11 mouse cellular contexts compared by ENCODE assay signal in genomic region chr1:73089636-73090035, GRCm38 (mm10).
DNase-seq lines count a peak whose midpoint lies in the region; ATAC-seq and TF ChIP-seq lines count a peak whose summit lies in the region.
"Had no signal": no experiment of that assay in that cellular context is flagged by ENCODE, and none has a peak within 500 bp of the region (broad histone marks: within the 10 kb centered on the region; RNA-seq: fewer than 3 reads in every experiment).

No protein-coding gene starts in this region.

- H3K36me3 ChIP-seq in hindbrain, embryonic 10.5 days, result no peaks in the 10 kb centered on the region
- no peaks in the 10 kb centered on the region for H3K36me3 ChIP-seq in hindbrain, embryonic 13.5 days
- H3K36me3 ChIP-seq in embryonic facial prominence, embryonic 13.5 days, result no peaks in the 10 kb centered on the region
- no peaks in the 10 kb centered on the region for H3K36me3 ChIP-seq in intestine, postnatal 0 days (ENCODE audit: control insufficient read depth, insufficient read depth)

- no peak for TF ChIP-seq CTCF in intestine, postnatal 0 days (IDR thresholded peaks at IDR 0.05; ENCODE audit: low read depth)

- no peak overlapping the region for H3K4me3 ChIP-seq in hindbrain, embryonic 10.5 days
- H3K4me3 ChIP-seq in hindbrain, embryonic 13.5 days, result no peak overlapping the region
- no peak overlapping the region for H3K4me3 ChIP-seq in embryonic facial prominence, embryonic 13.5 days
- H3K4me3 ChIP-seq in intestine, postnatal 0 days (ENCODE audit: low read depth, low read length), result no peak overlapping the region

- H3K9me3 ChIP-seq in hindbrain, embryonic 10.5 days, result no peaks in the 10 kb centered on the region
- no peaks in the 10 kb centered on the region for H3K9me3 ChIP-seq in hindbrain, embryonic 13.5 days
- H3K9me3 ChIP-seq in embryonic facial prominence, embryonic 13.5 days, result no peaks in the 10 kb centered on the region
- no peaks in the 10 kb centered on the region for H3K9me3 ChIP-seq in intestine, postnatal 0 days (ENCODE audit: control insufficient read depth)

- H3K4me1 ChIP-seq in hindbrain, embryonic 10.5 days (replicated peaks), result peaks cover 34% of the 10 kb centered on the region
- peaks cover 7% of the 10 kb centered on the region for H3K4me1 ChIP-seq in hindbrain, embryonic 13.5 days (replicated peaks)
- H3K4me1 ChIP-seq in embryonic facial prominence, embryonic 13.5 days, result peaks cover 21% of the 10 kb centered on the region
- H3K4me1 ChIP-seq in intestine, postnatal 0 days (replicated peaks; ENCODE audit: control insufficient read depth, insufficient read depth, low read length), result no peaks in the 10 kb centered on the region

- no peak overlapping the region for H3K4me2 ChIP-seq in hindbrain, embryonic 13.5 days
- H3K4me2 ChIP-seq in embryonic facial prominence, embryonic 13.5 days, result no peak overlapping the region
- H3K4me2 ChIP-seq in intestine, postnatal 0 days (replicated peaks; ENCODE audit: low read depth), result no peak overlapping the region

- WGBS in hindbrain, embryonic 10.5 days, result 21% methylated on average over 3 of the region's 3 CpGs
- 10% methylated on average over 3 of the region's 3 CpGs for WGBS in hindbrain, embryonic 13.5 days
- 12% methylated on average over 3 of the region's 3 CpGs for WGBS in embryonic facial prominence, embryonic 13.5 days
- 26% methylated on average over 3 of the region's 3 CpGs for WGBS in intestine, postnatal 0 days

- DNase-seq in hindbrain, embryonic 10.5 days (ENCODE audit: low spot score), result peak; percentile 23
- DNase-seq in embryo, embryonic 10.5 days (ENCODE audit: low spot score), result peak; percentile 55
- peak; percentile 43 for DNase-seq in mesoderm, embryonic 11.5 days (ENCODE audit: low read depth, low spot score)
- no peak for DNase-seq in lung, postnatal 10 days
- DNase-seq in right cerebral cortex, postnatal 25 days, result no peak
- DNase-seq: adrenal gland, postnatal 25 days; cerebellum, adult 8-10 months; kidney, adult 8-10 months had no signal

- no peak overlapping the region for H3K9ac ChIP-seq in hindbrain, embryonic 13.5 days
- H3K9ac ChIP-seq in embryonic facial prominence, embryonic 13.5 days, result no peak overlapping the region
- no peak overlapping the region for H3K9ac ChIP-seq in intestine, postnatal 0 days (ENCODE audit: low read depth, low read length)

- no peak for ATAC-seq in hindbrain, embryonic 13.5 days (ENCODE audit: low FRiP score)
- peak; percentile 59; the same call in 1 of the 2 replicates for ATAC-seq in embryonic facial prominence, embryonic 13.5 days (ENCODE audit: insufficient number of reproducible peaks, insufficient read depth, low FRiP score, low TSS enrichment, low read depth)
- ATAC-seq in intestine, postnatal 0 days, result no peak

- peak overlapping the region; percentile 77 for H3K27ac ChIP-seq in hindbrain, embryonic 10.5 days
- H3K27ac ChIP-seq in hindbrain, embryonic 13.5 days, result no peak overlapping the region
- 0 out of 2 replicates have a peak overlapping the region, but pooled peaks have one; percentile 30 for H3K27ac ChIP-seq in embryonic facial prominence, embryonic 13.5 days
- H3K27ac ChIP-seq in intestine, postnatal 0 days (ENCODE audit: low read depth, low read length), result no peak overlapping the region

- H3K27me3 ChIP-seq in hindbrain, embryonic 10.5 days (ENCODE audit: insufficient read depth, poor library complexity, severe bottlenecking), result no peaks in the 10 kb centered on the region
- no peaks in the 10 kb centered on the region for H3K27me3 ChIP-seq in hindbrain, embryonic 13.5 days
- H3K27me3 ChIP-seq in embryonic facial prominence, embryonic 13.5 days, result no peaks in the 10 kb centered on the region
- no peaks in the 10 kb centered on the region for H3K27me3 ChIP-seq in intestine, postnatal 0 days (replicated peaks; ENCODE audit: control insufficient read depth, insufficient read depth, low read length)

Comparison
In these comparisons a context has a peak if more than half of its experiments do, and no peak if none do; other contexts are left out.
1. H3K27ac ChIP-seq: peak in hindbrain, embryonic 10.5 days (single experiment) and embryonic facial prominence, embryonic 13.5 days (single experiment); none in hindbrain, embryonic 13.5 days (single experiment) and intestine, postnatal 0 days (single experiment).
2. DNase-seq: peak in hindbrain, embryonic 10.5 days (single experiment), embryo, embryonic 10.5 days (single experiment) and mesoderm, embryonic 11.5 days (single experiment); none in lung, postnatal 10 days (single experiment) and right cerebral cortex, postnatal 25 days (single experiment).